Comparison of ENCODE assay signal across 9 mouse cellular contexts in the genomic region with DNA sequence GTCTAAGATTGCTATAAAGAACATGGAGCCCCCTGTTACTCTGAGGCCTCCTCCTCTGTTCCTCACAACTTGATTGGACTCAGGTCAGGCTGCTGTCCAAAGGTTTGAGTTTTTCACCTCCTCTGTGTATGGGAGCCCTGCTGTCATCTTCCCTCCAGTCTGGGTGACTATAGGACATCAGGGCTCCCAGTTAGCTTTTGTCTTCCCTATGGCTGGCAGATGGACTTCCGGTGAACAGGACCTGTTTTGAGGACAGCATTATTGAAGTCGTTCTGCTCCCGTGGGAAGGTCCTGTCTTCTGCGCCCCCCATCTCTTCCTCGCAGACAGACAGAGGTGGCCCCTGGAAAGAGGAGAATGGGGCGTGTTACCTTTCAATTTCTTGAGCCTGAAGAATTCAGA. TPM values are rescaled to one million over a fixed set of nuclear protein-coding genes. Genes with fewer than 3 reads are reported as not detected.
A peak's percentile ranks its signal among the peaks of the same experiment; 100 is the strongest.
DNase-seq lines count a peak whose midpoint lies in the region; ATAC-seq and TF ChIP-seq lines count a peak whose summit lies in the region.
"Had no signal": no experiment of that assay in that cellular context is flagged by ENCODE, and none has a peak within 500 bp of the region (broad histone marks: within the 10 kb centered on the region; RNA-seq: fewer than 3 reads in every experiment).

No protein-coding gene starts in this region.

- WGBS in liver, embryonic 16.5 days (ENCODE audit: insufficient replicate concordance) = 73% methylated on average over 6 of the region's 6 CpGs
- 82% methylated on average over 6 of the region's 6 CpGs for WGBS in lung, adult 2 months

- H3K27ac ChIP-seq in gastrocnemius, adult 2 months = 0 out of 2 replicates have a peak overlapping the region, but pooled peaks have one; percentile 90
- H3K27ac ChIP-seq in liver, embryonic 16.5 days (ENCODE audit: low read length) = peak overlapping the region; percentile 84

- H3K9ac ChIP-seq in liver, embryonic 16.5 days (ENCODE audit: low read depth, low read length) = peak overlapping the region; percentile 70; the same call in 1 of the 2 replicates

- TF ChIP-seq CTCF in gastrocnemius, adult 2 months (IDR thresholded peaks at IDR 0.05) = no peak
- no peak for TF ChIP-seq CTCF in lung, adult 2 months (IDR thresholded peaks at IDR 0.05; ENCODE audit: insufficient read depth, low read length)

- H3K4me3 ChIP-seq in gastrocnemius, adult 2 months = peak overlapping the region; percentile 93; the same call in 1 of the 2 replicates
- H3K4me3 ChIP-seq in megakaryocyte, embryonic 14.5 days (replicated peaks) = peak overlapping the region; percentile 84
- H3K4me3 ChIP-seq in liver, embryonic 16.5 days (ENCODE audit: low read depth, low read length) = peak overlapping the region; percentile 72
- no peak overlapping the region for H3K4me3 ChIP-seq in lung, adult 2 months (replicated peaks; ENCODE audit: extremely low read depth, low read depth, low read length)

- H3K4me1 ChIP-seq in megakaryocyte, embryonic 14.5 days = peaks cover 68% of the 10 kb centered on the region
- H3K4me1 ChIP-seq in liver, embryonic 16.5 days (ENCODE audit: control insufficient read depth, low read depth, low read length) = peaks cover 18% of the 10 kb centered on the region
- peaks cover 6% of the 10 kb centered on the region; the same call in 1 of the 2 replicates for H3K4me1 ChIP-seq in lung, adult 2 months (ENCODE audit: control insufficient read depth, insufficient read depth, low read length)

- intact Hi-C loops in gastrocnemius, adult 2 months (cut with DNase I) = no loop called here

- no peak for ATAC-seq in megakaryocyte, adult 5-6 weeks (ENCODE audit: poor library complexity, severe bottlenecking)
- no peak for ATAC-seq in liver, embryonic 16.5 days (ENCODE audit: low read depth)
- no peak for ATAC-seq in erythroblast, adult 5-6 weeks (replicated peaks; ENCODE audit: low FRiP score, poor library complexity, severe bottlenecking)

- H3K9me3 ChIP-seq in megakaryocyte, embryonic 14.5 days = peaks cover 49% of the 10 kb centered on the region
- H3K9me3 ChIP-seq in liver, embryonic 16.5 days (replicated peaks; ENCODE audit: control insufficient read depth, low read length) = no peaks in the 10 kb centered on the region
- H3K9me3 ChIP-seq: midbrain, embryonic 12.5 days had no signal

- no peak for TF ChIP-seq POLR2A in lung, adult 2 months (IDR thresholded peaks at IDR 0.05; ENCODE audit: borderline replicate concordance, extremely low read depth, low read depth, low read length)

- peak overlapping the region; percentile 83 for H3K4me2 ChIP-seq in liver, embryonic 16.5 days (ENCODE audit: low read depth, low read length)

- H3K36me3 ChIP-seq in megakaryocyte, embryonic 14.5 days (replicated peaks; ENCODE audit: low read length) = peaks cover 4% of the 10 kb centered on the region
- peaks cover 2% of the 10 kb centered on the region; the same call in 1 of the 2 replicates for H3K36me3 ChIP-seq in liver, embryonic 16.5 days (ENCODE audit: control insufficient read depth, insufficient read depth)

- peak; percentile 8 for DNase-seq in gastrocnemius, adult 2 months
- no peak for DNase-seq in gastrocnemius, adult 18-20 months (ENCODE audit: low spot score)
- peak; percentile 31 for DNase-seq in forelimb bud, embryonic 11.5 days (ENCODE audit: low read depth, low spot score)
- no peak for DNase-seq in lung, adult 2 months

- H3K27me3 ChIP-seq in megakaryocyte, embryonic 14.5 days (replicated peaks) = peaks cover 4% of the 10 kb centered on the region
- no peaks in the 10 kb centered on the region for H3K27me3 ChIP-seq in liver, embryonic 16.5 days (ENCODE audit: control insufficient read depth, insufficient read depth, low read depth, low read length)
- H3K27me3 ChIP-seq: midbrain, embryonic 12.5 days had no signal

RNA-seq across cellular contexts. Expression of a gene that starts 1.8 kb away (rescaled TPM):
- 10 to 100 TPM; 23.4 to 31.9 TPM for total RNA-seq in gastrocnemius, adult 2 months (2021)
- total RNA-seq in gastrocnemius, adult 18-20 months (2021) = 10 to 100 TPM; 26.5 to 27.1 TPM
- polyA plus RNA-seq in megakaryocyte, embryonic 14.5 days (2012; ENCODE audit: insufficient read depth, low replicate concordance) = 2.2 and 22.1 TPM in 2 replicates
- total RNA-seq in megakaryocyte, adult 5-6 weeks (2015) = 25.9 and 34.5 TPM in 2 replicates
- 39.5 and 40.5 TPM in 2 replicates for total RNA-seq in megakaryocyte, adult 5-6 weeks (2017)
- 20.2 and 21.6 TPM in 2 replicates for polyA plus RNA-seq in liver, embryonic 16.5 days (2015; fragmentation: Nextera tagmentation; extraction: Ambion mirVana)
- 12.2 and 16.4 TPM in 2 replicates for polyA plus RNA-seq in lung, adult 2 months (2012; rRNA removed)
- total RNA-seq in erythroblast, adult 5-6 weeks (2015; ENCODE audit: low replicate concordance) = 4.8 and 10.6 TPM in 2 replicates
- 7.7 and 8.8 TPM in 2 replicates for total RNA-seq in erythroblast, adult 5-6 weeks (2017; ENCODE audit: low replicate concordance)

RNA-seq across cellular contexts. Expression of a gene that starts 43.0 kb away (rescaled TPM):
- total RNA-seq in gastrocnemius, adult 2 months (2021) = 10 to 100 TPM in 1 of 2 experiments, 1 to 10 TPM in 1; 6.6 to 15.0 TPM
- total RNA-seq in gastrocnemius, adult 18-20 months (2021) = 1 to 10 TPM; 5.7 to 8.4 TPM
- polyA plus RNA-seq in megakaryocyte, embryonic 14.5 days (2012; ENCODE audit: insufficient read depth, low replicate concordance) = 0.97 and 2.8 TPM in 2 replicates
- 0.43 and 0.74 TPM in 2 replicates for total RNA-seq in megakaryocyte, adult 5-6 weeks (2015)
- 1.0 and 1.3 TPM in 2 replicates for total RNA-seq in megakaryocyte, adult 5-6 weeks (2017)
- polyA plus RNA-seq in liver, embryonic 16.5 days (2015; fragmentation: Nextera tagmentation; extraction: Ambion mirVana) = 0.52 and 0.54 TPM in 2 replicates
- polyA plus RNA-seq in lung, adult 2 months (2012; rRNA removed) = 3.2 and 4.4 TPM in 2 replicates
- 0.42 TPM in 1 of 2 replicates, not detected in the other for total RNA-seq in erythroblast, adult 5-6 weeks (2015; ENCODE audit: low replicate concordance)
- total RNA-seq in erythroblast, adult 5-6 weeks (2017; ENCODE audit: low replicate concordance) = 0.09 TPM in 1 of 2 replicates, not detected in the other

Comparison
In these comparisons a context has a peak if more than half of its experiments do, and no peak if none do; other contexts are left out.
1. DNase-seq: peak in gastrocnemius, adult 2 months (single experiment) and forelimb bud, embryonic 11.5 days (single experiment); none in gastrocnemius, adult 18-20 months (single experiment) and lung, adult 2 months (single experiment).